Mouse (Mus musculus) testis, adult 2 months (tissue): ENCODE data around the gene 2010005H15Rik. TPM values are rescaled to one million over a fixed set of nuclear protein-coding genes. Genes with fewer than 3 reads are reported as not detected.

Source experiments
- H3K27ac ChIP-seq: fragments of 200-500 bp; 2 replicates; pipeline ENCODE4 v1.5.1; 2012; ENCODE audit warnings: low read depth, low read length; ENCODE audit not compliant: control insufficient read depth, insufficient read depth
- H3K27me3 ChIP-seq: fragments of 200-500 bp; 2 replicates; pipeline ENCODE4 v1.6.1; 2012; ENCODE audit warnings: mild to moderate bottlenecking, low read length, moderate library complexity; ENCODE audit not compliant: control insufficient read depth, insufficient read depth
- H3K36me3 ChIP-seq: fragments of 200-500 bp; 2 replicates; pipeline ENCODE4 v1.6.1; 2012; ENCODE audit warnings: mild to moderate bottlenecking, low read length; ENCODE audit not compliant: control insufficient read depth, insufficient read depth
- H3K4me1 ChIP-seq: fragments of 200-500 bp; 2 replicates; pipeline ENCODE4 v1.6.1; 2012; ENCODE audit warnings: low read length; ENCODE audit not compliant: control insufficient read depth, insufficient read depth
- H3K4me3 ChIP-seq: fragments of 200-500 bp; 2 replicates; pipeline ENCODE4 v1.5.1; 2012; ENCODE audit warnings: low read depth, mild to moderate bottlenecking, low read length, moderate library complexity, mixed read lengths; ENCODE audit not compliant: control insufficient read depth
- CTCF ChIP-seq: fragments of 200-500 bp; IDR thresholded peaks from 2 replicates; pipeline ENCODE4 v1.5.1; 2012; ENCODE audit warnings: low read depth, mild to moderate bottlenecking, inconsistent platforms, low read length, moderate library complexity; ENCODE audit not compliant: control insufficient read depth, insufficient read depth, insufficient replicate concordance
- POLR2A ChIP-seq: fragments of 200-500 bp; IDR thresholded peaks from 2 replicates; pipeline ENCODE4 v1.6.1; 2012; ENCODE audit warnings: low read depth, mild to moderate bottlenecking, inconsistent platforms, low read length, moderate library complexity; ENCODE audit not compliant: control insufficient read depth
- polyA plus RNA-seq: library from polyadenylated mRNA; depleted of rRNA; stranded (reverse); fragments of >200 nt; gene quantifications from 2 replicates; pipeline ENCODE4 v1.2.3, GENCODE M21; 2012; rRNA removed

The 2010005H15Rik gene
- polyA plus RNA-seq, 1 experiment: not detected

GRCm38 (mm10) chr16:36289140-36289539 lies 67.9 kb downstream of the 2010005H15Rik start:
- Histone ChIP-seq H3K4me3 (no peak overlapping the region), H3K36me3 (no peaks in the 10 kb centered on the region), H3K4me1 (no peaks in the 10 kb centered on the region), H3K27me3 (no peaks in the 10 kb centered on the region), H3K27ac (no peak overlapping the region)
- TF ChIP-seq CTCF (no peak), POLR2A (no peak)

Other genes with a start within 250 kb of the 2010005H15Rik start
- gene Kpna1, start 242.7 kb upstream of the 2010005H15Rik start, polyA plus RNA-seq: 10.6 and 13.7 TPM in 2 replicates
- 1.1 and 1.2 TPM in 2 replicates for gene Wdr5b, start 180.3 kb upstream of the 2010005H15Rik start, polyA plus RNA-seq
- 73.0 and 88.5 TPM in 2 replicates for gene Fam162a, start 149.9 kb upstream of the 2010005H15Rik start, polyA plus RNA-seq
- gene Ccdc58, start 149.8 kb upstream of the 2010005H15Rik start, polyA plus RNA-seq: 10.4 and 13.0 TPM in 2 replicates
- not detected in 2 replicates for gene Csta1, start 90.2 kb upstream of the 2010005H15Rik start, polyA plus RNA-seq
- gene Stfa2l1, start 64.7 kb upstream of the 2010005H15Rik start, polyA plus RNA-seq: 0.52 and 0.64 TPM in 2 replicates
- gene Gm5483, start 37.3 kb upstream of the 2010005H15Rik start, polyA plus RNA-seq: not detected in 2 replicates
- 2.2 TPM in 1 of 2 replicates, not detected in the other for gene Gm5416, start 11.1 kb upstream of the 2010005H15Rik start, polyA plus RNA-seq
- not detected in 2 replicates for gene Stfa1, start 55.5 kb downstream of the 2010005H15Rik start, polyA plus RNA-seq
- not detected in 2 replicates for gene BC117090, start 112.9 kb downstream of the 2010005H15Rik start, polyA plus RNA-seq
- gene BC100530, start 146.3 kb downstream of the 2010005H15Rik start, polyA plus RNA-seq: not detected in 2 replicates
- gene Stfa2, start 187.0 kb downstream of the 2010005H15Rik start, polyA plus RNA-seq: not detected in 2 replicates
- not detected in 2 replicates for gene Stfa3, start 233.9 kb downstream of the 2010005H15Rik start, polyA plus RNA-seq